Mouse (Mus musculus) Patski (cell line): ENCODE measurements around the gene Zfp950. TPM values are rescaled to one million over a fixed set of nuclear protein-coding genes. Genes with fewer than 3 reads are reported as not detected.

Experiments
- ATAC-seq: fragments of 100-300 bp; one replicate; pipeline ENCODE4 v1.8.0; 2021
- CTCF ChIA-PET: fragments of 350-600 bp; sonication (Branson Sonifier 250); formaldehyde crosslinking; loops from one replicate; lab custom pipeline; 2022; ENCODE audit warnings: inconsistent platforms; lab: Charles Lee
- POLR2A ChIA-PET: fragments of 350-600 bp; sonication (Branson Sonifier 250); formaldehyde crosslinking; loops from one replicate; lab custom pipeline; 2022; ENCODE audit warnings: antibody characterized with exemption, inconsistent platforms; lab: Charles Lee
- DNase-seq: peaks from one replicate; pipeline ENCODE4 v3.0.0-alpha.2; 2011; ENCODE audit warnings: low read depth, low spot score
- H3K27me3 ChIP-seq: fragments of 371-371 bp; one replicate; pipeline ENCODE4 v1.5.1; 2021
- CTCF ChIP-seq: fragments of 100-300 bp; IDR thresholded peaks from one replicate; pipeline ENCODE4 v1.5.1; 2021
- in situ Hi-C: fragments of 300-500 bp; cut with MboI; formaldehyde crosslinking; loops from 3 replicates; pipeline ENCODE4 v1.11.1; 2018; ENCODE audit warnings: low pct_unique_long_range_greater_than_20kb, mixed read lengths
- polyA plus RNA-seq: library from polyadenylated mRNA; unstranded; gene quantifications from one replicate; pipeline ENCODE4 v1.2.3, GENCODE M21; 2021

Zfp950 gene
- polyA plus RNA-seq, 1 experiment from 2014 or later = 14.6 TPM

- in situ Hi-C loops = no loop called here
- TF ChIP-seq CTCF = no peak
- ATAC-seq = no peak
- no peaks in the 10 kb centered on the region for H3K27me3 ChIP-seq
- POLR2A ChIA-PET = no interaction called here
- DNase-seq = no peak
- CTCF ChIA-PET = no interaction called here
Observed at GRCm38 (mm10) chr19:61021502-61021901, 119.1 kb downstream of the Zfp950 start.

DNA sequence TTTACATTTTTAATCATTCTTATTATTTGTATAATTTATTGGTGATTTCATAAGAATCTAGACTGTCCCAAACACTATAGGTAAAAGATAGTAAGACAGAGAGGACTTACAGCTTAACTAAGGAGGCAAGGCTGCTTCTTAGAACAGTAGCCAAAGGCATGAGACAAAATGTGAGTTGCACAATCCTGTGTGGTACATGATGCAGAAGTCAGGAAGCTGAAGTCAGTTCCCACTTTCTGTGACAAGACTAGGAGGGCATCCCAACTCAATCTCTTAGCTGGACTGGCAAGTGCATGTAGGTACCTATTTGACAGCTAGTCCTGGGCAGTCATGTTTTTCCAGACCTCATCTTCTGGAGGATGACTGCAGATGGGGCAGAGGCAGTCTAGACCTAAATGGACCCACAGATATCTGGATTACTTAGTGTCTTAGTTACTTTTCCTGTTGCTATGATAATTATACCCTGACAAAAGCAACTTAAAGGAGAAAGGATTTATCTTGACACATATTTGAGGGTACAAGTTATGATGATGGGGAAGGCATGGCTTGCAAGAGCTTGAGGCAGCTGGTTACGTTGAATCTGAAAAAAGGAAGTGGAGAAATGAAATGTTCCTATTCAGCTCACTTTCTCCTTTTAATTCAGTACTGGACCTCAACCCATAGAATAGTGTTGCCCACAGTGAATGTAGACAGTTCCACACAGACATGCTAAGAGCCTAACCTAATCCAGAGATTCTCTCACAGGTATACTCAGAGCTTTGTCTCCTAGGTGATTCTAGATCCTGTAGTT is 123.0 kb downstream of the Zfp950 start:
- CTCF ChIA-PET = interaction anchor here (1.3 to 1.6 kb wide), 2 partner anchors 12 to 22 kb away, joined by 3 to 4 read pairs; no protein-coding TSS in a partner anchor
- DNase-seq (no peak), ATAC-seq (no peak)
- H3K27me3 ChIP-seq = no peaks in the 10 kb centered on the region
- in situ Hi-C loops = no loop called here
- POLR2A ChIA-PET = interaction anchor here (0.5 kb wide), 1 partner anchor 43 kb away, joined by 3 read pairs; no protein-coding TSS in a partner anchor
- TF ChIP-seq CTCF = no peak

DNA sequence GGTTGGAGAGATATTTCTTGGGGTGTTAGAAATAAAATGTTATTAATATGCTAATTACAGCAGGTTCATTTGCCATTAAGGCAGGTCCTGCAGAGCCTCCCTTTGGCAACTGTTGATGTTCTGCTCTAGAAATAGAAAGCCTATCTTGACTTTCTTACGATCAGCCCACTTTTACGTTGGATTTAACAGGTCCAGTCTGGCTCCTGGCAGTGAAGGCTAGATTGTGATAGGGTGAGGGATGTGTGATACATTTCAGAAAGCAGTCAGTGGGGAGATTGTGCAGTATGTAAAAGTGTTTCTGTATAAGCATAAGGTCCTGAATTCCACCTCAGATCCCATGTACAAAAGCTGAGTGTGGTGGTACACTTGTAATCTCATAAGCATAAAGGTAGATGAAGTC is 131.4 kb downstream of the Zfp950 start:
- POLR2A ChIA-PET = no interaction called here

More for the DNA sequence above, 131.4 kb downstream of the Zfp950 start:
- in situ Hi-C loops = no loop called here
- H3K27me3 ChIP-seq = no peaks in the 10 kb centered on the region
- CTCF ChIA-PET = no interaction called here
- no peak for DNase-seq
- ATAC-seq = no peak
- TF ChIP-seq CTCF = no peak

Other genes with a start within 250 kb of the Zfp950 start
- gene Gm7102, start 35.5 kb upstream of the Zfp950 start, polyA plus RNA-seq = 0.32 TPM
- not detected for gene Gm6020, start 43.0 kb upstream of the Zfp950 start, polyA plus RNA-seq
- gene Csf2ra, start 87.6 kb upstream of the Zfp950 start, polyA plus RNA-seq = 21.5 TPM
- gene Gm21060, start 156.2 kb upstream of the Zfp950 start, polyA plus RNA-seq = not detected